Mouse (Mus musculus) CD4-positive helper T cell, adult 2 months (primary cell): ENCODE data around the gene Qk.

ENCODE experiments used
- DNase-seq: peaks from one replicate; pipeline ENCODE4 v3.0.0-alpha.2; 2012; ENCODE audit warnings: low read depth, missing footprints, low spot score

Gene Qk

DNA sequence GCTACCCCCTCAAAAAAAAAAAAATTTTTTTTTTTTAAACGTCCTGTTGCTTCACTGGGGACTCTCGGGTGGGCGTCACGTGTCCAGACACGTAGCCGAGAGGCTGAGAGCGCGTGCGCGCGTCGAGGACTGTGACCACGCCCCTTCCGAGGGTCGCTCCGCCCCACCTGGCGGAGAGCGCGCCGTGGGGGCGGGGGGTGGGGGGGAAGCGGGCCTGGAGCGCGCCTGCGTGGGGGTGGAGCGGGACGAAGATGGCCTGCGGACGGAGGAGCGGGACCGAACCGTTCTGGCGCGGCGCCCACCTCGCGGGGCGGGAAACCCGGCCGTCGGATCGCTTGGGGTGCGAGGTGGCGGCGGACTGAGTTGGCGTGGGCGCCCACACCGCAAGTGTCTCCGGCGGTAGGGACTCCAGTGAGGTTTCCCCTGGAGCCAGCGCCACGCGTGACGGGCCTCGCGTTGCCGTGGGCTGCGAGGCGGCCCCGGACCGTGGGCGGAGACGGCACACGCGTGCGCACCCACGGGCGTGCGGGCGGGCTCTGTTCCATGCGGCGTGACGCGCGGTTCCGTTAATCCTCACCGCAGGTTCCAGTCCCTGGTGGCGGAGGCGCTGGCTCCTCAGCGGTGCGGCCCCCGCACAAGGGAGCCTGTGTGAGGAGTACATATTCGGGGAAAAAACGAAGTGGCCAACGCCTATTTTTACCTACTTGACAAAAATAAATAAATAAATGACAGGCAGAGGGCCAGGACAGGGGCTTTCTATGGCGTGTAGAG is at the start of gene Qk:
Gene Qk (minus strand): TSS at position 170 of the 771 bp plus-strand sequence.
- DNase-seq = peak; percentile 97

DNA sequence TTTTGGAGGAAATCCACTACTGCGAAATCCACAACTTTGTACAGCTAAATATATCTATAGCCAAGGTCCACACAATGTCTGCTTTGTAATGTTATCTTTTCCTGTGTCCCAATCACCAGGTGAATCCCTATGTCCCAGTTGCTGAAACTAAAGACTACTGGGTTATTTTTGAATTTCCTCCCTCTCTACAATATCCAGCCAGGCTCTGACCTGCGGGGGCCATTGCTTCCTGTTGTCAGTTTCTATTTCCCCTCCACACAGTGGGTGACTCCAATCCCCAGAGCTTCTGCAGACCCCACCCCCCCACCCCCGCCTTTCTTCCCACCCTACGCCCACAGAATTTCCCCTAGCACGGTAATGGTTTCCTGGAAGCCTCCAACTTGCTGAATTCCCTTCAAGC is 47.4 kb upstream of the Qk start:
- no peak for DNase-seq

DNA sequence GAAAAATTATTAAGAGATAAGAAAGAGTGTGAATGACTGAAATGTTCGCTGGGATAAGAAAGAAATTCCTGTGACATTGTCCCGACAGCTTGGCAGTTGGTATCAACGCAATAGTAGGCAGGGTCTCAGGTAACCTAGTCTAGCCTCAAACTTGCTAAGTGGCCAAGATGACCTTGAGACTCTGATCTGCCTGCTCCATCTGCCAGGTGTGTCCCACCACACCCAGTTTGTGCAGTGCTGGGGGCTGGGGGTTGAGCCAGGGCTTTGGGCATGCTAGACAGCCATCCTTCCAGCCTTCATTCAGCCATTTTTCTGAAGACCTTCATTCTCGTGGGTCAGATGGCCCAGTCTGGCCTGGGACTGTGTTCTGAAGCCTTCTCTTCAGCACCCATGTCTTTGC is 46.9 kb upstream of the Qk start:
- no peak for DNase-seq

DNA sequence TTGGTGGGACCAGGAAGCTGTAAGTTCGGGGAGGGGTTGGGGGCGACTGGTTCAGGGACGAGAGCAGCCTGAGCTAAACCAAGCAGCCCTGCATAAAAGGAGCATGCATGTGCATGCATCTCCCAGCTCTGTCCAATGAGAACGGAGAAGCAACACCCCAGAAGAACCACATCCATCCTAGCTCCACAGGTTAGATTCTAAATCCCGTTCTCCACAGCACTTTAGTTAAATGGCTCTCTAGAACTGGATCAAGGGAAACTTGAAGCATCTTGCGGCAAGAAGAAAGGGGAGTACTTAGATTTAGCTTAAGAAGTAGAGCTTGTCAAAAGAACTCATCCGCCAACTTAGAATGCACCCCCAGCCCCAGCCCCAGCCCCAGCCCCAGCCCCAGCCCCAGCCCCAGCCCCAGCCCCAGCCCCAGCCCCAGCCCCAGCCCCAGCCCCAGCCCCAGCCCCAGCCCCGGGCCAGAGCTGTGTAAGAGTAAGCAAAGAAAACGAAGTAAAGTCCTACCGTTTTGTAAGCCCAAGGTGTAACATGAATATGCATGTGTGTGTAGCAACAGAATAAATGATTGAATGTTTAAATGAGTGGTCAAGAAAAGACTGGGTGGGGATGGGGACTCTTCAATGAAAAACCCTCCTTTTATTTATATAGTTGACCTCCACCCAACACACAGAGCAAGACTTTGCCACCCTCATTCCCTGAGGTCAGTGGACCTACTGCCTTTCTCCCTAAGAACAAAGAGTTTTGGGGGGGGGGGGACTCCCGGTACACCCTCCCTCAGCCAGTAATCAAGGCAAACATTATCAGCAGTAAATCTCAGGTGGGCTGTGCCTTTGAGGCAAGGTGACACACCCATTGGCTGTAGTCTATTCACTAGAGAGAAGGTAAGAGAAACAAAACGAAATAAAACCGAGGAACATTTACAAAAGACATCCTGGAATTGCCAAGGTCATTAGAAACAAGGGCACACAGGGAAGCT is 46.1 kb upstream of the Qk start:
- DNase-seq = no peak

DNA sequence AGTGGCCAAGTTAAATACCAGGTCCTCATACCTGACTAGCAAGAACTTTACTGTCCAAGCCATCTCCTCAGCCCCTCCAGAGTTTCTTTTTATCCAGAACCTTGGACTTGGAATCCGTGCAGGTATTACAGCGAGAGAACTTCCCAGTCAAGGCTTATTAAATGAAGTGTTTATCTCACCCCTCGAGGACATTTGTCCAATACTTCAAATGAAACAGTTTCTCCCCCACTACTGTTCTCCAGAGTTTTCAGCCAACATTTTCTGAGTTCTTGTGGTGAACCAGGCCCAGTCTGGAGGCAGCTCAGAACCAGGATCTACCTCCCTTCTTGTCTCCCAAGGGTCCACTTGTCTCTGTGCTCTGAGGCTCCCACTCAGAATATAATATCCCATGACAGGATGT is 43.5 kb upstream of the Qk start:
- DNase-seq = no peak

DNA sequence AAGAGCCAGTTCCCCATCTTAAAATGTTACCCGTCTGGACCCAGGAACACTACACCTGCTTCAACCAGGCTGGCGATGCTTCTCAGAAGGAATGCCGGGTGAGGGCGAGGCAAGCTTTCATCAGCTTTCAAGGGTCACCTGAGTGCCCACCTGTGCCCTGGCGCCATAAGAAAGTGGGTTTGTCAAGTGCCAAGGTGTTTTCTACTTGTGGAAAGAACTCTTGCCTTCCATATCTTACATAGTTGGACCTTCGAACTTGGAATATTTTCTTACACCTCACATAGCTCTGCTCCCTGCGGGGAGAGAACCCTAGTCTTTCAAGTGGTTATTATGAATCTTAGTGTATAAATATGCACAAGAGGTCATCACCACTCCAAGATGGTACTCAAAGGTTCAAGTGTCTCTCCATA is 42.2 kb upstream of the Qk start:
- no peak for DNase-seq

DNA sequence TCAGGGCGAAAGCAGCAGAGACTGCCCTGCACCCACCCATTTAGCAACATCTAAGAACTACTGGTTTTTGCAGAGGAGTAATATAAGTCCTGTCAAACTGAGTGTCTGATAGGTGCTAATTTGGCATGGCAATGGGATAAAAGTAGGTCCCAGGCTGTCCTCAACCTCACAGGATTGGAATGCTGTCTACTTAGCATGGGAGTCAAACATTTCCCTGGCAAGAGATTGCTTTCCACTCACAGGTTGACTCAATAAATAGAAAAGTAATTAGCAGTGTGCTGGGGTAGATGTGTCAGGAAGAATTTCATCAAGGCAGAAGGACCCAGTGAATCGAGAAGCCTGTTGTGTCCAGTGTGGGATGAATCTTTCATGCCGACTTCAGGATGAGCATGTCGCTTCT is 41.1 kb upstream of the Qk start:
- DNase-seq = no peak

DNA sequence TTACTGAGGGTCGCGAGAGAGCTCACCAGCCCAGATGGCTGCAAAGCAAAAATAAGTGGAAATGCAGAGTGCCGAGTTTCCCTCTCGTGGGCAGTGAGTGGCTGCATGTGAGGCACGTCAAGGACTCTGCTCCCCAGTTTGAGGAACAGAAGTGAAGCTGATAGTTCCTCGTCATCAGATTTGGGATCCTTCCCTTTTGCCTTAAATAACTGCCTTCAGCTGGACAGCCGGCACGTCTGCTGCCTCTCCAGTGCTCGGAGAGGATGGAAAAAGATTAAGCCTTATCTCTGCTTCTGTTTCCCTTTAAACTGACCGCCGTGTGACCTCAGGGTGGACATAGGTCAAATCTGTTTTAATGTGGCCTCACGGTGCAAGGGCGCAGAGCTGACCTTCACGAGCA is 39.8 kb upstream of the Qk start:
- DNase-seq = no peak

DNA sequence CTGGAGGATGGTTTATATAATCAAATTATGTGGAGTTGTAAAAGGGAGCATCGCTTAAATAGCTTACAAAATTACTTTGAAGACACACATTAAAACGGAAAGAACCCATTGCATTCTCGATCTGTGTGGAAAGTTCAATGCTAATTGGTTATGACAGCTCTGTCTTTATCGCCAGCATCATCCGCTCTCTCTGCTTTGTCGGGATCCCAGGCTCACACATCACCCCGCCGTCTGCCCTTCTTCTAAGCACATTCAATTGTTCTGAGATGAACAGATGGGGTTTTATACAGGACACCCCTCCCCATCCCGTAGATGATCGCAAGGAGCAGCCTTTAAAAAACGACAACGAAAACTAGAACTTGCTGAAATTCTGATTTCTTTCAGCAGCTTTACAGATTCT is 37.7 kb upstream of the Qk start:
- DNase-seq = no peak

DNA sequence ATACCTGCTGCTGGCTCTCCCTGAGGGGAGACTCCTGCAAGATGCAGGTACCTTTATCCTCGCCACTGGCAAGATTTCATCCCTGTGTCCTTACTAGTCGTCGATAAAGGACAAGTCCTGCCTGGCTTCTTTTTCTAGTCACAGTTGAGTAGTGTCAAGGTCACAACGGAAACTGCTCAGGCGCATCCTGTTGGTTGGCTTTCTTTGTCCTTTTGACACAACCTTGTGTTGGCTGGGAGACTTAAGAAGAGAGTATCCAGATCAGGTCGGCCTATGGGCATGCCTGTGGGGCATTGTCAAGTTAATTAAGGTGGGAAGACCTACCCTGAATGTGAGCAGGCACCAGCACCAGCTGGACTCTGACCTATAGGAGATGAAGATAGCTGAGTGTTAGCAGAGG is 36.6 kb upstream of the Qk start:
- no peak for DNase-seq

DNA sequence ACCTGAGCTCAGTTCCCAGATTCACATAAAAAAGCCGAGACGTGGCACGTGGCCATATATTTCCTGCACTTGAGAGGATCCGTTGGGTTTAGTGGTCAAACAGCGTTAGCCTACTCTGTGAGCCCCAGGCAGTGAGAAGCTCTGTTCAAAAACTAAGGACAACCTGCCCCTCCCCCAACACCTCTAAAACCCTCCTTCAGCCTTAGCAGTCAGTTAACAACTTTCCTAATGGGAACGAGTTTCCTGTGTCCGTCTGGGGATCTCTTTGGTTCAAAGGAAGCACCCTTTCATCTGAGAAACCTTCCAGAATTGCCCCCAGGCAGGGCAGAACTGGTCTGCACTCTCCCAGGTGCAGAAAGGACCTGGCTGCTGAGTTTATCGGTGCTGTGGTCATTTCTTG is 36.1 kb upstream of the Qk start:
- DNase-seq = no peak

DNA sequence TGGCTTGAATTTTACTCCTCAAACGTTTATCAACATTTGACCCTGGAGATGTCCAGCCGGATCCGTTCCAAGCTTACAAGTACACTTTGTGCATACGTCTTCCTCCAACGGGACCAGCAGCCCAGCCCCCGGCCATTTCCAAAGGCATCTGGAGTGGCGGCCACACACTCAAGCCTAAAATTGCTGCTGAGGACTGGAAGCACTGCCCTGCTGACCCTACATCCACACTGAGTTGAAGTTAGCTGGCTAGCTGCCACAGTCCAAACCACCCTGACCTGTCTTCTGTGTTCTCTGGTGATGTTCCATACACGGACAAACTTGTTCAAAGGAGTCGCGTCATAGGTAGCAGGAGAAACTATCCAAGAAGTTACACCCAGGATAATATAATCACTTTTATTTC is 18.6 kb upstream of the Qk start:
- no peak for DNase-seq

DNA sequence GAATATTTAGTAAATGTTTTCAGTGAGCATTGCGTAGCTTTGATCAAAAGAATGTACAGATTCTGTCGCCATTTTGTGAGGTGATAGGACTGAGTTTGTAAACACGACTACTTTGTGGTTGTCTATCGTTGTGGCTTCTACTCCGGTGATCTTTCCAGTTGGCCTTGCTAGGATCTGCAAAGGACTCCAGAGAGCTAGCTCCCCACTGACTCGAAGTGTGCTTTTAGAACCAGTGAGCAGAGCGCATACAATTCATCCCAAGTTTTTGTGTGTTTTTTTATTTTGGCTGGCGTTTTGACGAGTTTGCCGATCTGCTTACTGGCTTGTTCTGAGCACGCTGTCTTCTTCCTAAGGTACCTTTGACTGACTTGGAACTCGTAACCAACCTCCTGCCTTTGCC is 16.9 kb upstream of the Qk start:
- DNase-seq = no peak

DNA sequence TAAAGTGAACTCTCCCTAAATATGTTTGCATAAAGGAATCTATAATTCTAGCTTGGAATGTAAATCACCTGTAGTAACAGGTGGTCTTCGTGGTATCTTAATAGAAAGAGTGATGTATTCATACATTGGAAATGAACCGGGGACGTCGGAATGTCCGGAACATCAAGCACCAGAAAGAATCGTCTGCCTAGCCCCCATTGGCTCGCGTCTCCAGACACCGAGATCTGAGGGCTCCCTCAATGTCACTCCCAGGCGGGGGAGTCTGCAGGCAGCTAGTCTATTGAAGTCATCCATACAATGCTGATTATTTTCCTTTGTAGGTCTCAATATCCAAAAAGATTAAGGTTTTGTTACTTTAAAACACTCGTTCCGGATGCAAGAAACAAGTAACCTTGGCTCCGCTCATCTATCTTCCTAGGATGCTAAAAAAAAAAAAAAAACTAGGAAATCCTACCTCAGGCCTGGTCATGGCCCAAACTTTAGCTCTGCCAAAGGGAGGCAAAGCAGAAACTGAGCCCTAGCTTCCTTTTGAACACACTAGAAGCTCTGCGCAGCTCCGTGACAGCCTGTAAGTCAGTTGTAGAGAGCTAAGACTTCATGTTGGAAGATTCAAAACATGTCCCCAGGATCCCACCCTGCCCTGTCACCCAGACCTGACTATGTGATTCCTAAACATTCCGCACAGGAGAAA is 16.3 kb upstream of the Qk start:
- DNase-seq = no peak

DNA sequence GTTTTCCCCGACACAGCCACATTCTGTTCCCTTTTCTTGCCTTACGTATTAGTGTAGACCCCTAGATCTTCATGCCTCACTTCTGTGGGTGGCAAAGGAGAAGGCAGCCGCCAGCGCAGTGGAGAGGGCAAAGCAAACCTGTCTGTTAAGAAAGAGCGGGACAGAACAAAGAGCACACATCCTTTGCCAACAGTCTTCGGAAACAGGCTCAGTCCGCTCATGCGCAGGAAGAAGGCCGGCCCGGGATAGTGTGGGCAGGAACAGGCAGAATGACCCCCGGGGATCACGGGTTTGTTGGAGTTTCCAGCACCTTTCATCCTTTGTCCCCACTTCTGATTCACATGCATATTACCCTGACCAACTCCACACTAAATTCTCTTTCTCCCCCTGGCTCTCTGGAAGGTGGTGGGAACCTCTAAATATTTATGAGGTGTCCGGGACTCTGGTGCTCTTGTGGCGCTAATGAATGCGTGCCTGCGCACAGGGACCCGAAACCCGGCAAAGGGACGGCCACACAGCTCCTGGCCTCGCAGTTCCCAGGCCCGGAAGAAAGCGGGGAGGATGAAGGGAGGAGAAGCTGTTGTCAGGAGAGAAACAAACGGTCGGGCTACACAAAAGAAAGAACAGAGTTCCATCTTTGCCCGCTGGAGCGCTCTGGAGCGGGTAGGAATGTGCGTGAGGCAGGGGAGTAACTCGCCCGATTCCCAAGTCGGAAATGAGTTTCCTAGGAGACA is 15.5 kb upstream of the Qk start:
- no peak for DNase-seq

DNA sequence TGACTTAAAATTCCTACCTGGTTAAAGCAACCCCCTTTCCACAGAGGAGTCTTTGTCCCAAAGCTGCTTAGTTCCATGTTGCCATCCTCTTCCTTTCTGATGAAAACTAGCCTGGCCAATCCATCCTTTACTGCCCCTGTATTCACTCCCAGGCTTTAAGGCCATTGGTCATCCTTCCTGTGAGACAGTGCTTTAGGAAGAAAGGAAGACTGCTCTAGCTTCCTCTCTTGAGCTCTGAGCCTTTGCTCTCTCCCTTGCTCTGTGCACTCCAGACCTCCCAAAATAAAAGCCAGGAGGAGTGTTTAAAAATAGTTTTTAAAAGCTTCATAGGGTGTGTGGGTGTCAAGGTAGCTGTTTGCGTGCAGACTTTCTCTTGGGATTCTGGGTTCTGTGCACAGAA is 14.8 kb upstream of the Qk start:
- DNase-seq = no peak

DNA sequence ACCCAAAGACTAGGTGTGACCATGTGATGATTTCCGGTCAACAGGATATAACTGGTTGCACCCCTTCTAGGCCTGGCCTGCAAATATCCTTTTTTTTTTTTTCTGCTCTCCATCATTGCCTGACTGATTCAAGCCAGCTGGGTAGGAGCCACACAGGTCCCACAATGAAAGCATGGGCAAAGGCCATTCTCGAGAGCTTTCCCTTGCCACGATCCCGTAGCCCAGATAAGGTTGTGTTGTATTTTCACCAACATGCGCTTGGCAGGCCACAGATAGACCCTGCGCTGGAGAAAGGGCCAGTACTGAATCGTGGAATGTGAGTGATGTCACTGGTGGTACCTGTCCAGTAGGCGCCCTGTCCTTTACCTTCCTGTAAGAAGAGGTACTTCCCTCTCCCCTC is 13.7 kb upstream of the Qk start:
- DNase-seq = no peak

DNA sequence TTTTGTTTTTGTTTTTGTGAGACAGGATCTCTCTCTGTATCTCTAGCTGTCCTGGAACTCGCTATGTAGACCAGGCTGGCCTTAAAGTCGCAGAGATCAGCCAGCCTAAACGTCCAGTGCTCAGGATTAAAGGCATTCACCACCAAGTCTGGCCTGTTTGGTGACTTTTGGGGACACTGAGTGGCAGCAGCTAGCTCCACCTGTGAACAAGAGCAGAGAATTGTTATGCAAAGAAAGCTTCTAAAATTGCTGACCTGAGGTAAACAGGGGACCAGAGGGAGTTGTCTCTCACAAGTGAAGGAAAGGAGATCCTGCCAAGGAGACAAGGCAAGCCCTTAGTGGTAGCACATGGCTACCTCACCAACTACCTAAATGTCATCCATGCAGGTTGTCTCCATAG is 12.5 kb upstream of the Qk start:
- no peak for DNase-seq

DNA sequence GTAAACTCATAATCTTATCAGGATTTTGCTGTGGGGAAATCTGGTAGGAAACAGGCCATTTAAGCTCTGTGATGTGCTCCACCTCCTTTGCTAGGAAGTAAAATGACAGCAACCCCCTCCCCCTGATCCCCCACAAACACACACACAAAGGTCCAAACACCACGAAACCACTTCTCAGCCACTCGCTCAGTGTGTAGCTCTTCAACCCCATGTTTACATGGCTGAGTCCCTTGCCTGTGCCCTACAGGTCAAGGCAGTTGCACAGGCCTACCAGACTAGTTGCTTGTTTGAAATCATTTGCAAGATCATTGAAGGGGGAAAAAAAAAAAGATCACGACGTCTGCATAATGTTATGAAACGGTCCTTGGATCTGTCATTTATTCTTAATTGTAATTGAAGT is 9.8 kb upstream of the Qk start:
- DNase-seq = no peak

DNA sequence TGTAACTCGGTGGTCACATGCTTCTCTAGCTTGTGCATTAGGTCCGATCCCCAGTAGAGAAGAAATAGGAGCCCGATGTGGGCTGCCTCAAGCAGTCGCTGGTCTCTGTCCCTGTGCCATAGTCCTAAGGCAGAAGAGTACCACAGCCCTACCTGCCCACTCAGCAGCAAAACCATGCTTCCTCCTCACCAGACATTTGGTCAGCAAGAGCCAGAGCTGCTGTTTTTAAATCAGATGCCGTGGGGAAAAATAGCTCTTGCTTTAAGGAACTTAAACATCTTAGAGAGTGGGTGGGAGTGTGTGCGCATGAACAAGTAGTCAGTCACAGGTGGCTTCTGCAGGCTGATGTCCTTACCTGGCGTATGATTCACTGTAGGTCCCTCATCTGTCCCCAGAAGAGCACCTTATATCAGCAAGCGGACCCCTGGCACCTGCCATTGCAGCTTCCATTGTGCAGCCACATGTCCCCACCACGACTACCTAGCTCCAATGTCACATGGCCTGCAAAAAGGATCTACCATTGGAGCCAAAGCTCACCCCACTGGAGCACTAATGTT is 9.0 kb upstream of the Qk start:
- no peak for DNase-seq

DNA sequence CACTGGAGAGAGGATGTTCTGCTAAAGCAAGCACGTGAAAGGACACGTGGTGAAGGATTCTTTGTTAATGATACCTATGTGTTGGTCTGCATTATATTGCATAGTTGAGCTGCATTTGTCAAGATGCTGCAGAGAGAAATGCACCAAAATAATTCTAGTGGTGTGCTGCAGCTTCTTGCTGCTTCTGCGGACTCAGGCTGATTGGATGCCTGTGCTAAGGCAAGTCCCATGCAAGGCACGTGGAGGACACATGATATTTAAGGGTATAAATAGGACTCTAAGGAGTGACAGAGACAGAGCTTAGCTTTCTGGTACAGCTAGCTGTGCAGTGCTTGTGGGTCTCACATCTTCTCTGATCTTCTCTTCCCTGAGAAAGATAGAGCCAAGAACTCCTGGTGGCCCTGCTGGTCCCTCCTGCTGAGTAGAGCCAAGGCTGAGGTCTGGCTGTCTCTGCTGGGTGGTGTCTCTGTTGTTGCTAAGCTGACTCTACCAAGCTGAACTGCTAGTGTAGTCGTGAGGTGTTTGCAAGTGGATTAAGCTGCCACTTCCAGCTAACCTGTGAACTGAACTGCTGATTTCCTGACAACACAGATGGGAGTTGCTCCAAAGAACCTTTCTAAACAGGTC is 8.0 kb upstream of the Qk start:
- no peak for DNase-seq
